Mouse (Mus musculus) intestine, embryonic 16.5 days (tissue): ENCODE results near the gene Phldb2. TPM values are rescaled to one million over a fixed set of nuclear protein-coding genes. Genes with fewer than 3 reads are reported as not detected.

Source experiments
- ATAC-seq: fragments of 200-750 bp; cut with Nextera tagmentation; 2 replicates; pipeline ENCODE4 v1.8.0; 2017; ENCODE audit warnings: moderate TSS enrichment, moderate library complexity
- H3K27ac ChIP-seq: fragments of 300-500 bp; sonication (generic); 2 replicates; pipeline ENCODE4 v1.5.1; 2014; ENCODE audit warnings: mild to moderate bottlenecking, low read length
- H3K27me3 ChIP-seq: fragments of 300-500 bp; sonication (generic); replicated peaks from 2 replicates; pipeline ENCODE4 v1.6.1; 2014; ENCODE audit warnings: low read length, control low read depth, mixed read lengths; ENCODE audit not compliant: control insufficient read depth, insufficient read depth
- H3K36me3 ChIP-seq: fragments of 300-500 bp; sonication (generic); 2 replicates; pipeline ENCODE4 v1.6.1; 2014; ENCODE audit warnings: low read length, control low read depth; ENCODE audit not compliant: control insufficient read depth, insufficient read depth
- H3K4me1 ChIP-seq: fragments of 300-500 bp; sonication (generic); 2 replicates; pipeline ENCODE4 v1.6.1; 2014; ENCODE audit warnings: low read length, control low read depth, mixed read lengths; ENCODE audit not compliant: control insufficient read depth, insufficient read depth
- H3K4me2 ChIP-seq: fragments of 300-500 bp; sonication (generic); 2 replicates; pipeline ENCODE4 v1.6.1; 2014; ENCODE audit warnings: low read depth, low read length, control low read depth
- H3K4me3 ChIP-seq: fragments of 300-500 bp; sonication (generic); 2 replicates; pipeline ENCODE4 v1.5.1; 2014; ENCODE audit warnings: mild to moderate bottlenecking, low read length
- H3K9ac ChIP-seq: fragments of 300-500 bp; sonication (generic); 2 replicates; pipeline ENCODE4 v1.6.1; 2014; ENCODE audit warnings: low read depth, low read length
- H3K9me3 ChIP-seq: fragments of 300-500 bp; sonication (generic); 2 replicates; pipeline ENCODE4 v1.6.1; 2016; ENCODE audit warnings: low read length, control low read depth; ENCODE audit not compliant: control insufficient read depth
- WGBS: fragments of 180-500 bp; shearing (Covaris S2); extraction: QIAGEN DNeasy Blood & Tissue Kit; methylation state at CpG from one replicate; pipeline ENCODE4 v1.1.7; 2014; 5-methylcytosine and 5-hydroxymethylcytosine counted together
- polyA plus RNA-seq: library from polyadenylated mRNA; unstranded; fragments of >200 nt; fragmentation: Nextera tagmentation; extraction: Ambion mirVana; gene quantifications from 2 replicates; pipeline ENCODE4 v1.2.1, GENCODE M21; 2015

The Phldb2 gene
- polyA plus RNA-seq, 1 experiment from 2014 or later = 20.7 TPM

DNA sequence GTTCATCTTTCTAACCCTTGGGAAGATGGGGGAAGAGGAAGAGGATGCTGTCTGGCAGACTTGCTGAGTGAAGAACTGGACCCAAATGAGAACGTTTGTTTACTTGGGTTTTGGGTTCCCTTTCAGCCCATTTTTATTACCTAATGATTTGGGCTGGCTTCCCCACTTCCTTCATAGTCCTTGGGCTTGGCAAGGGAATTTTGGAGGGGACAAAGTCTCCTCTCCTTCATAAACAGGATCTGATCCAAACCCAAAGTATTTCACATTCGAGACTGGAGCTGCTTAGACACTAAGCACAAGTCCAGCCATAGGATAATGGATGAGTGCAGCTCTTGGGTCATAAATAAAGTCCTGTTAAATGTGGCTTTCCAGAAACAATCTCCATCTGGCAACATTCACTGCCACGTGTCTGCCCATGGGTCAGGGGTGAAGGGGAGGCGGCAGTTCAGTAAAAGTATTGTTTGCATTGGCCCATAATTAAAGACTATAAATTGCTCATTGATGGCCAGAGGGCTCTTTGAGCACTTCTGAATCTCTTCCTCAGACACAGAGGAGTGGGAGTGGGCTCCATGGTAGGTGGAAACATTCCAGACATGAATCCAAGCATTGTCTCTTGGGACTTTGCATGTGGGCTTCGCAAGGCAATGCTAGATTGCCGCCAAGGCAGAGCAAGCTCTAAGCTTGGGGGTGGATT is 29.5 kb downstream of the Phldb2 start:
- no peak overlapping the region for H3K4me2 ChIP-seq
- no peak overlapping the region for H3K9ac ChIP-seq
- peaks cover 30% of the 10 kb centered on the region for H3K4me1 ChIP-seq
- H3K4me3 ChIP-seq = no peak overlapping the region
- 45% methylated on average over 6 of the region's 6 CpGs for WGBS
- H3K9me3 ChIP-seq = no peaks in the 10 kb centered on the region
- H3K36me3 ChIP-seq = no peaks in the 10 kb centered on the region
- ATAC-seq = peak; percentile 37; the same call in 1 of the 2 replicates
- H3K27ac ChIP-seq = no peak overlapping the region; the same call in 1 of the 2 replicates
- no peaks in the 10 kb centered on the region for H3K27me3 ChIP-seq

DNA sequence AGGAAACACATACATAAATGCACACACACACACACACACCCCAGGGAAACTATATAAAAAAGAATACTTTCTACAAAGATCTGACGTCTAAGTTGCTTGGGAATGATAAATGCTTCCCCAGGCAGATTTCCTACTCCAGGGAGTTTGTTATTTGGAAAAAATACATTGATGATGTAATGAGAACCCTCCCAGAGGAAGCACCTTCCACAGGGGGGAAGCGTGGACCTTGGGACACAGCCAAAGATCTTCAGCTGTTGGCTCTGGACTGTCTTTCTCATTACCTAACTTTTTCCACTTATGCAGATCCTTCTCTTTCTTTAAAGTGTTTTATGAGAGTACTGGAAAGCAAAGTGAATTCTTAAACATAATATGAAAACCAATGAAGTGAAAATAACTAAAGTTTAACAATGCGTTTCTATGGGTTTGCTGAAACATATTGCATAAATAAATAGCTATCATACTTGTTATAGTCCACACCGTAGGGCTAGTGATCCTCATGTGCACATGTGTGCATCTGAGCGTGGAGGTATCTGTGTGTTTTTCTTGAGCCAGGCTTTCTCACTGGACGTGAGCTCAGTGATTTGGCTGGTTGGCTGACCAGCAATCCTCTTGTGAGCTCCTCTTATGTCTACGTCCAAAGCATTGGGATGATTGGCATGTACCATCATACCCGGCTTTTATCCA is 30.7 kb downstream of the Phldb2 start:
- Histone ChIP-seq H3K9ac (no peak overlapping the region), H3K27me3 (no peaks in the 10 kb centered on the region), H3K4me2 (no peak overlapping the region), H3K4me1 (peaks cover 25% of the 10 kb centered on the region), H3K4me3 (no peak overlapping the region), H3K27ac (no peak overlapping the region), H3K9me3 (no peaks in the 10 kb centered on the region), H3K36me3 (no peaks in the 10 kb centered on the region)
- ATAC-seq = peak; percentile 32; the same call in 1 of the 2 replicates
- WGBS = 62% methylated on average over 8 of the region's 8 CpGs

GRCm38 (mm10) chr16:45919572-45919971 is 33.8 kb downstream of the Phldb2 start:
- peaks cover 16% of the 10 kb centered on the region for H3K4me1 ChIP-seq
- no peaks in the 10 kb centered on the region for H3K27me3 ChIP-seq
- no peak overlapping the region for H3K27ac ChIP-seq
- H3K36me3 ChIP-seq = no peaks in the 10 kb centered on the region
- no peak overlapping the region for H3K4me3 ChIP-seq
- no peak for ATAC-seq
- H3K4me2 ChIP-seq = no peak overlapping the region
- H3K9me3 ChIP-seq = no peaks in the 10 kb centered on the region
- no peak overlapping the region for H3K9ac ChIP-seq
- WGBS = 76% methylated on average over 8 of the region's 8 CpGs

- H3K27me3 ChIP-seq = no peaks in the 10 kb centered on the region
- no peak overlapping the region for H3K27ac ChIP-seq
- H3K4me1 ChIP-seq = no peaks in the 10 kb centered on the region
- no peaks in the 10 kb centered on the region for H3K9me3 ChIP-seq
- WGBS = 72% methylated on average over 8 of the region's 8 CpGs
- ATAC-seq = peak; percentile 78
- H3K4me2 ChIP-seq = no peak overlapping the region
- no peak overlapping the region for H3K9ac ChIP-seq
- H3K4me3 ChIP-seq = no peak overlapping the region
- no peaks in the 10 kb centered on the region for H3K36me3 ChIP-seq
Measured at GRCm38 (mm10) chr16:45903595-45903994, 49.8 kb downstream of the Phldb2 start.

GRCm38 (mm10) chr16:45898459-45898858 is 54.9 kb downstream of the Phldb2 start:
- H3K9ac ChIP-seq = no peak overlapping the region
- 90% methylated on average over 3 of the region's 3 CpGs for WGBS
- H3K4me3 ChIP-seq = no peak overlapping the region
- ATAC-seq = no peak
- H3K27ac ChIP-seq = no peak overlapping the region
- H3K4me1 ChIP-seq = no peaks in the 10 kb centered on the region
- H3K27me3 ChIP-seq = no peaks in the 10 kb centered on the region
- H3K4me2 ChIP-seq = no peak overlapping the region
- no peaks in the 10 kb centered on the region for H3K9me3 ChIP-seq
- H3K36me3 ChIP-seq = no peaks in the 10 kb centered on the region

DNA sequence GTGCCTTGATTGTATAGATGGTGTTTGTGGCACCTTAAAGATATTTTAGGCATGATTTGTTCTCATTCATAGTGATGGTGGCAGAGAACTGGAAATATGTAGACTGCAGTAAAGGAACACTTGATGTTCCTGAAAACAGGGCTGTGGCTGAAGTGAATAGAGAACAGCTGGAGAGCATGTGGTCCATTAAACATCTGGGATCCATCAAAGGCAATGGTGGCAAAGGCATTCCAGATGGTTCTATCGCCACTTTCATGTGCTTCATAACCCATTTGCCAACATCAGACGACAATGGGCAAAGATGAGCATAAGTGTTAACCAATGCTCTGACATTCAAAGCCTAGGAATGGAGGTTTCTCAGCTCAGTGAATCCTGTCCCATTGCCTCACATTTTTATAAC is 56.8 kb downstream of the Phldb2 start:
- 65% methylated on average over 2 of the region's 2 CpGs for WGBS
- no peak overlapping the region for H3K9ac ChIP-seq
- no peaks in the 10 kb centered on the region for H3K36me3 ChIP-seq
- H3K9me3 ChIP-seq = no peaks in the 10 kb centered on the region
- no peak for ATAC-seq
- H3K4me2 ChIP-seq = no peak overlapping the region
- no peaks in the 10 kb centered on the region for H3K27me3 ChIP-seq
- peaks cover 6% of the 10 kb centered on the region for H3K4me1 ChIP-seq
- no peak overlapping the region for H3K4me3 ChIP-seq
- H3K27ac ChIP-seq = no peak overlapping the region

GRCm38 (mm10) chr16:45894998-45895397 is 58.4 kb downstream of the Phldb2 start:
- ATAC-seq = no peak
- H3K27me3 ChIP-seq = no peaks in the 10 kb centered on the region
- no peaks in the 10 kb centered on the region for H3K36me3 ChIP-seq
- no peaks in the 10 kb centered on the region for H3K9me3 ChIP-seq
- no peak overlapping the region for H3K9ac ChIP-seq
- H3K27ac ChIP-seq = no peak overlapping the region
- no peak overlapping the region for H3K4me3 ChIP-seq
- peaks cover 6% of the 10 kb centered on the region for H3K4me1 ChIP-seq
- WGBS = 80% methylated on average over 5 of the region's 5 CpGs
- no peak overlapping the region for H3K4me2 ChIP-seq

DNA sequence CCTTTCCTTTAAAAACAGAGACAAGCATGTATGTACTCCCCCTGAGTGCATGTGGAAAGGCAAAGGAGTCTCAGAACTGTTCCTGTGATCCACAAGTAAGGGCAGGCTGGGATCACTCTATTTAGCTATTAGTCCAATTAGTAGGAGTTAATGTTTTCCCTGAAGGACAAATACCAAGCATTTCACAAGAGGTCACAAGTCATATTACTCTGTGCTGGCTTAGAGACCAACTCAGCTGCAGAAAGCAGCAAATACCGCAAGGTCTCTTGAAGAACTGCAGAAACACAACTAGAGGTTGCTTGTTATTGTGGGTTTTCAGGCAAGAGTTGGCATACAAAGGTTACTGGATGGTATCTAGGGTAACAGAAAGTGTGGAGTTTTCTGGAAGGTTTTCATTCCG is 59.6 kb downstream of the Phldb2 start:
- peak; percentile 48; the same call in 1 of the 2 replicates for ATAC-seq
- Histone ChIP-seq H3K9ac (no peak overlapping the region), H3K9me3 (no peaks in the 10 kb centered on the region), H3K4me2 (no peak overlapping the region), H3K36me3 (no peaks in the 10 kb centered on the region), H3K4me3 (no peak overlapping the region), H3K27me3 (no peaks in the 10 kb centered on the region), H3K4me1 (peaks cover 6% of the 10 kb centered on the region), H3K27ac (no peak overlapping the region)
- WGBS = 81% methylated on average over 2 of the region's 2 CpGs

- no peak overlapping the region for H3K9ac ChIP-seq
- 29% methylated on average over 1 of the region's 1 CpGs for WGBS
- peak; percentile 44; the same call in 1 of the 2 replicates for ATAC-seq
- H3K36me3 ChIP-seq = no peaks in the 10 kb centered on the region
- no peaks in the 10 kb centered on the region for H3K27me3 ChIP-seq
- no peak overlapping the region for H3K27ac ChIP-seq
- no peak overlapping the region for H3K4me3 ChIP-seq
- H3K4me2 ChIP-seq = no peak overlapping the region
- peaks cover 6% of the 10 kb centered on the region for H3K4me1 ChIP-seq
- H3K9me3 ChIP-seq = no peaks in the 10 kb centered on the region
Measured at GRCm38 (mm10) chr16:45892928-45893327, 60.5 kb downstream of the Phldb2 start.
